Mouse (Mus musculus) kidney, adult 8-10 months (tissue): ENCODE data around the gene Gfpt2.

ENCODE experiments used
- DNase-seq, 2 experiments: peaks; one replicate each; pipeline ENCODE4 v3.0.0; 2022

The Gfpt2 gene

DNA sequence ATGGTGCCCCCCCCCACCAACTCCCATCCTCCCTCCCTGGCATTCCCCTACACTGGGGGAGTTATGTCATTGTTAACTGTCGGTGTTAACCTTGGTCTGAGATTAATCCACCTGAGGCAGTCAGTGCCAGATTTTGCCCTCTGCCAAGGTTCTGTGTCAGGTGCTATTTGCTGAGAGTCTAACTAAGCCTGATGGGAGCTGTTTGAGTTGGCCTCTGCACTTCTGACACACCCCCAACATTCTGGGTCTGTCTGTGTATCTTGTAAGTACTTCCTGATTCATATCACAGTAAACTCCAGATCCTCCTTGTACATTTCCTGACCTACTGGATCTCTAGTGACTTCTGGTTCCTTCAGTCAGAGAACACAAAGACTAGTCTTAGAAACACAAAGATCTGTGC lies 46.7 kb downstream of the Gfpt2 start:
- DNase-seq: peak; percentile 29 to 67

DNA sequence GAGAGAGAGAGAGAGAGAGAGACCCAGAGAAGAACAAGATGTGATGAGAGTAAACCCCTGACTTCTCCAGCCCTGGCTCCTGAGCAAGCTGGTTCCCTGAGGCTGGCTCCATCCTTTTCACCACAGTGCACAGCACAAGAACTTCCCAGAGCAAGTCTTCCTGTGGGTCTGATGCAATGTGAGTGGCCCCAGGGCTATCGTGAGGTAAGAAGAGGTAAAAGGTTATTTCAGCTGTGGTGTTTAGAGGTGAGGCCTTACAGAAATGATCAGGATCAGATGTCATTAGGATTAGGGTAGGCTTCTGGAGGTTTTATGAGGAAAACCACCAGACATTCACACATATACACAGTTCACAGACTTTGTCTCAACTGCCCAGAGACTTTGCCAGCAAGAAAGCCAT lies 47.9 kb downstream of the Gfpt2 start:
- no peak for DNase-seq

- DNase-seq: no peak
Measured at GRCm38 (mm10) chr11:49842718-49843117, 48.7 kb downstream of the Gfpt2 start.

- DNase-seq: no peak
Measured at GRCm38 (mm10) chr11:49844311-49844710, 50.3 kb downstream of the Gfpt2 start.

- DNase-seq: peak; percentile 56 to 81
Measured at GRCm38 (mm10) chr11:49844969-49845368, 51.0 kb downstream of the Gfpt2 start.

GRCm38 (mm10) chr11:49845958-49846357 lies 52.0 kb downstream of the Gfpt2 start:
- DNase-seq: no peak

- DNase-seq: peak; percentile 98 to 99
Measured at GRCm38 (mm10) chr11:49846401-49847070, 52.6 kb downstream of the Gfpt2 start, which contains the start of gene Mapk9. TSS of gene Mapk9 (plus strand) at chr11:49846751.

DNA sequence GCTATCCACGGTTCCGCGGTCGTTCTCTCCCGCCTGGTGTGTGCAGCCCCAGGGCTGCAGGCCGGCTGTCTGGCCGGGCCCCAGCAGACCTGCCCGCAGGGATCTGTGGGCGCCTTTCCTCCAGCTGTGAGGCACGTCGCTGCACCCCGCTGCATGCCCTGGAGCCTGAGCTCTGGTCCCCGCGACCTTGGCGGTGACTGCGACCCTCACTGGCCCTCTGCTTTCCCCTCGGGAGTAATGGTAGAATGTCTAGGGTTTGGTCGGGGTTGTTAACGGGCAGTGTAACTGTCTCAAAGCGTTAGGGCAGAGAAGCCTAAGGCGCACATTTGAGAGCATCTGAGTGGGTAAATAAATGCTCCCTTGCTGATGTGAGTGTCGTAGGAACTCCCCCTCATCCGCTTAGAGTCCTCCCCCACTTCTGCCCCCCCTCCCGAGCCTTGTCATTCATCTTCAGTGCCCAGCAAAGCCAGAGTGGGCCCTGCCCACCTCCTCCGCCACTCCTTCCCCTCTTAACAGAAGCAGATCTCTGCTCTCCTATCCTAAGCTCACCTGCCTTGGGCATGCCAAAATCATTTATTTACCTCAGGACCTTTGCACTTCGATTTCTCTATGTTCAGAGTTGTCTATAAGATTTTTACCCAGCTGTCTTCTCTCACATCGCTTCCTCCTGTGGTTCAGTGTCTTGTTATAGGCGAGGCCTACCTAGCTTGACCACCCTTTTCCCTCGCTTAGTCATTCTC lies 53.3 kb downstream of the Gfpt2 start:
- no peak for DNase-seq

- no peak for DNase-seq
Measured at GRCm38 (mm10) chr11:49847811-49848078, 53.8 kb downstream of the Gfpt2 start.

GRCm38 (mm10) chr11:49848080-49848815 lies 54.3 kb downstream of the Gfpt2 start:
- peak; percentile 50 to 67 for DNase-seq

GRCm38 (mm10) chr11:49850331-49850730 lies 56.4 kb downstream of the Gfpt2 start:
- DNase-seq: no peak

GRCm38 (mm10) chr11:49855144-49855543 lies 61.2 kb downstream of the Gfpt2 start:
- DNase-seq: no peak

DNA sequence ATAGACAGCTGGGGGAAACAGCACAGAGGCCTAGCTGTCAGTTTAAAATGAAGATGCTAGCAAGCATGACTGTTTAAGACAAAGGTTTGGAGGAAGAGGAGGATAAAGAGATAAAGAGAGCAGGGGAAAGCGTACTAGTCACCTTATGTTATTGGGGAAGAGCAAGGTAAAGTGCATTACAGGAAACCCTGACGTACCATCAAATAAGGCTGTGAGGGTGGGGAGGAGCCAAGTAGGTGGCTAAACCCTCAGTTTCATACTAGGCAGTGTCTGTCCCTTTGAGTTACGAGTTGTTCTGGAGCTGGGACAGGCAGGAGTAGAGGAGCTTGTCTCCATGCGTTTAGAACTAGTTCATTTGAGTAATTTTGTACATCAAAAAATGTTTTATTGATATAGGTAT lies 67.2 kb downstream of the Gfpt2 start:
- no peak for DNase-seq

DNA sequence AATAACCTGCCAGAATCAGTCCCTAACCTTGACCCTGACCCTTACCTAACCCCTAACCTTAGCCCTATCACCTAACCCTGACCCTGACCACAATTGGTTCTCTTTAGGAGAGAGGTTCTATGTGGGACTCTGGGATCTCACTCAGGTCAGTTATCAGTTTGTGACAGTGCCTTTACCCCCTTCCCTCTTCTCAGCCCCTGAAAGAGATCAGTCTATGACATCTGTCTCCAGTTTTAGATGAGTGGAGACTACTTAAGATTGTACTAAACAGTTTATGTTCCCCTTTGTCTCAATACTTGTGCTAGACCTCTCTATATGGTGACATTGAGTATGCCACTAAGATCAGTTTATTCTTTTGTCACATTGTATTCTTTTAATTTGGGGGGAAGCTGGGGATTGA lies 69.9 kb downstream of the Gfpt2 start:
- no peak for DNase-seq

- no peak for DNase-seq
Measured at GRCm38 (mm10) chr11:49867320-49867719, 73.3 kb downstream of the Gfpt2 start.

DNA sequence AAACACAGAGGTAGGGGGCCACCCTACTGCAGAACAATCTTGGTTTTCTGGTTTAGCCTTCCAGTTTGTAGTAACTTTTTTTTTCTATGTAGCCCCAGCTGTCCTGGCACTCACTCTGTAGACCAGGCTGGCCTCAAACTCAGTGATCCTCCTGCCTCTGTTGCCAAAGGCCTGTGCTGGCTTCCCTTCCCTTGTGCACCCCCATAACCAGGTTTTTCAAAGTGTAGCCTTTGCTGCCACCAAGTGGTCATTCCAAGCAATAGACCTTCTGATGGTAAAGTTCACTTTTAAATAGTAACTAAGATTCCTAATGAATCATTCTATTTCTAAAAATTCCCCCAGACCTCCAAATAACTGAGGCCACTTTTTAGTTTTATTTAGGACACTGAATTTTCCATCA lies 75.8 kb downstream of the Gfpt2 start:
- DNase-seq: peak; percentile 18 to 27

GRCm38 (mm10) chr11:49871914-49872313 lies 77.9 kb downstream of the Gfpt2 start:
- peak; percentile 5 to 30 for DNase-seq

DNA sequence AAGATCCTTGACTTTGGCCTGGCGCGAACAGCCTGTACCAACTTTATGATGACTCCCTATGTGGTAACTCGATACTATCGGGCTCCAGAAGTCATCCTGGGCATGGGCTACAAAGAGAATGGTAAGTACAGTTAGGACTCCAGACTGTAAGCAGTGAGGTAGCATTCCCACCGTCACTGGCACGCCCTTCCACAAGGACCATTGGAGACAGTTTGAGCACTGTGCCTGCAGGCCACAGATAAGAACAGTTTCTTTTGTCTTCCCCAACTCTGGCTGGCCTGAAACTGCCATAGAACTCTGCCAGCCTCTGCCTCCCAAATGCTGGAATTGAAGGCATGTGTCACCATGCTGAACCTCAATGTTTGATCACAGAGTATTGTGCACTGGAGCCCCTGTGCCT lies 78.8 kb downstream of the Gfpt2 start:
- no peak for DNase-seq

DNA sequence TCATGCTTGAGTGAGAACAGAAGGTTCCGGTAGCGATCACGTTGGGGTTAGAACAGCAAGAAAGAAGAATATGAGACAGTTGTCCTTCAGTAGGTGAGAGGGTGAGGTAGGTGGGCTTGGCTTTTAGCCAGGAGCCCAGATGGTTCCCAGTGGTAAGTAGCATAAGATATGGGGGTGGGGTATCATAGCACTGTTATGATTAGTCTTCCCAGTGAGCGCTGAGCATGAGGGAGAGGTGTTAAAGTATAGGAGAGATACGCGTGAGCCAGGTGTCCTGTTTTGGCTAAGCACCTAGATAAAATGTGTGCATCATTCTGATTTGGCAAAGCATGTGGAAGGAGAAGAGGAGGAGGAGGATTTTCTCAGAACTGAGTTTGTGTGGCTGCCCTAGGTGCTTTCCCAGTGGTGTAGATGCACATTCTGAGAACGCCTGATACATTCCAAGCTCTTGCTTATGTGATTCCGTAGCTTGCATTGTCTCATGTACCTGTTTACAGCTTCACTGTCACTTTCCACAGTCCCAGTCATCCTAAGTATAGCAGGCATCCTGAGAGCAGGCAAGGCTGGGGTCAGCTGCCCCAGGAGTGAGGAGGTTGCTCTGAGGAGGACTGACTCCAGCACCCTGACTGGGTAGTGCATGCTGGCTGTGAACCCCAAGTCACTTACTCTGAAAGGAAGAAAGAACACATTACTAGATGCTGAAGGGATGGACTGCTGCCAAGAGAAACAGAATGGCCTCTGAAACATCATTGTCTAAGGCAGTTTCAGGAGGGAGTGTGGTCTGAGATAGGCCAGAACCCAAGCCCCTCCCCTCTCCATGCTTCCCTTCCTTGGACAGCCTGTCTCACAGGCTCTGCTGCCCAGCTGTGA lies 83.2 kb downstream of the Gfpt2 start:
- no peak for DNase-seq

DNA sequence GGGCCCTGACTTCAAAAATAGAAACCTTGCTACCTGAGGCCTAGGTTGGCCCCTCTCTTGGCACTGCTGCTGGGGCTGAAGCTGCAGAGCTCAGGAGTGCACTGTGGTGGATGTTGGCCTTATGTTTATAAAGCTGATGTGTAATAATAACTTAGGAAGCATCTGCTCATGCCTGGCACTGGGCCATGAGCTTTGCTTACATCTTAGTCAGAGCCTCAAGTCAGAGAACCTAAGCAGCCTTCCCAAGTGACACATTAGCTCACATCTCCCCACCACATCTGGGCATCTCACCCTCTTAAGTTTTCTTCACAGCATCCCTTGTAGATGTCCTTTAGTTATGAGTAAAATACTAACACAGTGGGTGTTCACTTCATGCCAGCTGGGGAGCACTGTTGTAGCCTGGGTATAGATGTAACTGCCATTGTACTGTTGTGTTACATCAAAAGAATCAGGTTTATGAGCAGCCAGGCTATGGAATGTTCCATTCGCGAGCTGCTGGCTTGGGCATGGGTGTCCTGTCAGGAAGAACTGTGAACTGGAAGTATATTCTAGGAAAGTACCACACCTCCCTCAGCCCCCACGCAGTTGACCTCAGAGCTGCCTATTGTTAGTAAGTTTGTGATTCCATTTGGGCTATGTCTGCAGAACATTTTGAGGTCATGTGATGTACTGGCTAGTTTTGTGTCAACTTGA lies 86.1 kb downstream of the Gfpt2 start:
- DNase-seq: no peak

GRCm38 (mm10) chr11:49883394-49883793 lies 89.4 kb downstream of the Gfpt2 start:
- DNase-seq: no peak
